Comparison of ENCODE assay signal across 24 mouse cellular contexts in genomic region chr19:26021141-26021540, GRCm38 (mm10).
A peak's percentile ranks its signal among the peaks of the same experiment; 100 is the strongest.
DNase-seq lines count a peak whose midpoint lies in the region; ATAC-seq and TF ChIP-seq lines count a peak whose summit lies in the region.
"Had no signal": no experiment of that assay in that cellular context is flagged by ENCODE, and none has a peak within 500 bp of the region (broad histone marks: within the 10 kb centered on the region; RNA-seq: fewer than 3 reads in every experiment).

No protein-coding gene starts in this region.

- no peaks in the 10 kb centered on the region for H3K36me3 ChIP-seq in kidney, embryonic 14.5 days (ENCODE audit: control insufficient read depth, insufficient read depth, low read length)
- no peaks in the 10 kb centered on the region for H3K36me3 ChIP-seq in kidney, postnatal 0 days (ENCODE audit: insufficient read depth, low read length)
- H3K36me3 ChIP-seq in kidney, adult 2 months (ENCODE audit: control insufficient read depth, insufficient read depth, low read length): no peaks in the 10 kb centered on the region
- H3K36me3 ChIP-seq: embryonic facial prominence, embryonic 15.5 days; hindbrain, embryonic 12.5 days had no signal

- H3K4me3 ChIP-seq in kidney, embryonic 14.5 days (ENCODE audit: low read length): no peak overlapping the region
- no peak overlapping the region for H3K4me3 ChIP-seq in kidney, postnatal 0 days (replicated peaks; ENCODE audit: low read depth, low read length)
- H3K4me3 ChIP-seq in kidney, adult 2 months (ENCODE audit: insufficient read depth, low read depth, low read length): no peak overlapping the region
- H3K4me3 ChIP-seq: embryonic facial prominence, embryonic 15.5 days; hindbrain, embryonic 12.5 days had no signal

- peak; percentile 6 for DNase-seq in gastrocnemius, postnatal 10 days
- no peak for DNase-seq in gastrocnemius, adult 18-20 months (ENCODE audit: low spot score)
- DNase-seq in kidney, adult 9 months: no peak
- DNase-seq in kidney, postnatal 0 days (ENCODE audit: low spot score): peak; percentile 66
- DNase-seq in kidney, adult 2 months: no peak
- peak; percentile 2 for DNase-seq in brain, adult 2 months (ENCODE audit: low read depth, low spot score)
- DNase-seq in right cerebral cortex, postnatal 14 days: no peak
- DNase-seq: adrenal gland, postnatal 14 days; cerebellum, adult 11-12 months; cerebellum, adult 8-10 months; cerebellum, postnatal 10 days; cerebellum, postnatal 36 days; embryo, embryonic 11 days; forebrain, postnatal 0 days; gastrocnemius, postnatal 25 days; heart, adult 11 months had no signal

- no peaks in the 10 kb centered on the region for H3K27me3 ChIP-seq in kidney, embryonic 14.5 days (ENCODE audit: control insufficient read depth, insufficient read depth, low read length)
- no peaks in the 10 kb centered on the region for H3K27me3 ChIP-seq in kidney, postnatal 0 days (ENCODE audit: insufficient read depth, low read length)
- no peaks in the 10 kb centered on the region for H3K27me3 ChIP-seq in kidney, adult 2 months (replicated peaks; ENCODE audit: control insufficient read depth, insufficient read depth, low read length)
- H3K27me3 ChIP-seq: embryonic facial prominence, embryonic 15.5 days; hindbrain, embryonic 12.5 days had no signal

- no peak overlapping the region for H3K9ac ChIP-seq in kidney, embryonic 14.5 days (ENCODE audit: low read depth, low read length)
- no peak overlapping the region for H3K9ac ChIP-seq in kidney, postnatal 0 days (ENCODE audit: low read depth, low read length)
- H3K9ac ChIP-seq: embryonic facial prominence, embryonic 15.5 days; forebrain, postnatal 0 days; hindbrain, embryonic 12.5 days had no signal

- no peak overlapping the region for H3K27ac ChIP-seq in kidney, embryonic 14.5 days (ENCODE audit: low read depth, low read length)
- no peak overlapping the region for H3K27ac ChIP-seq in kidney, postnatal 0 days
- no peak overlapping the region for H3K27ac ChIP-seq in kidney, adult 2 months (ENCODE audit: insufficient read depth, low read depth, low read length)
- H3K27ac ChIP-seq: embryonic facial prominence, embryonic 15.5 days; hindbrain, embryonic 12.5 days had no signal

- WGBS in kidney, embryonic 14.5 days: 24% methylated on average over 7 of the region's 7 CpGs
- 38% methylated on average over 7 of the region's 7 CpGs for WGBS in kidney, postnatal 0 days
- 60% methylated on average over 7 of the region's 7 CpGs for WGBS in kidney, adult 2 months

- H3K9me3 ChIP-seq in kidney, embryonic 14.5 days (ENCODE audit: control insufficient read depth, low read length): no peaks in the 10 kb centered on the region
- H3K9me3 ChIP-seq in kidney, postnatal 0 days (replicated peaks; ENCODE audit: low read length): no peaks in the 10 kb centered on the region
- H3K9me3 ChIP-seq: embryonic facial prominence, embryonic 15.5 days; hindbrain, embryonic 12.5 days had no signal

- no peaks in the 10 kb centered on the region for H3K4me1 ChIP-seq in kidney, embryonic 14.5 days (ENCODE audit: control insufficient read depth, insufficient read depth, low read length)
- H3K4me1 ChIP-seq in kidney, postnatal 0 days (replicated peaks; ENCODE audit: insufficient read depth, low read length): no peaks in the 10 kb centered on the region
- no peaks in the 10 kb centered on the region; the same call in 1 of the 2 replicates for H3K4me1 ChIP-seq in kidney, adult 2 months (ENCODE audit: control insufficient read depth, insufficient read depth, low read length)
- H3K4me1 ChIP-seq: hindbrain, embryonic 12.5 days had no signal

- TF ChIP-seq CTCF in kidney, postnatal 0 days (IDR thresholded peaks at IDR 0.05; ENCODE audit: low read depth): no peak
- no peak for TF ChIP-seq CTCF in kidney, adult 2 months (conservative IDR thresholded peaks at IDR 0.05; ENCODE audit: insufficient read depth, insufficient read length, low read depth, low read length)

- H3K4me2 ChIP-seq in kidney, embryonic 14.5 days (replicated peaks; ENCODE audit: low read depth, low read length): no peak overlapping the region
- H3K4me2 ChIP-seq in kidney, postnatal 0 days (ENCODE audit: low read length): no peak overlapping the region
- H3K4me2 ChIP-seq: embryonic facial prominence, embryonic 15.5 days; heart, embryonic 11.5 days; hindbrain, embryonic 12.5 days had no signal

- TF ChIP-seq POLR2A in kidney, adult 2 months (IDR thresholded peaks at IDR 0.05; ENCODE audit: low read depth, low read length): no peak

- ATAC-seq in kidney, embryonic 14.5 days (ENCODE audit: low FRiP score, low TSS enrichment): peak; percentile 69; the same call in 1 of the 2 replicates
- ATAC-seq in kidney, postnatal 0 days (replicated peaks; ENCODE audit: low FRiP score, low read depth): no peak
- ATAC-seq: CD4-positive, CD25-positive, alpha-beta regulatory T cell, adult 4 months; forebrain, embryonic 14.5 days; forebrain, postnatal 0 days; hindbrain, embryonic 16.5 days; inflammation-experienced regulatory T-cells, adult 6 months had no signal

Comparison
In these comparisons a context has a peak if more than half of its experiments do, and no peak if none do; other contexts are left out.
1. DNase-seq: peak in gastrocnemius, postnatal 10 days (single experiment), kidney, postnatal 0 days (single experiment) and brain, adult 2 months (single experiment); none in gastrocnemius, adult 18-20 months (single experiment), kidney, adult 9 months (single experiment), kidney, adult 2 months (single experiment) and right cerebral cortex, postnatal 14 days (single experiment).